Mouse (Mus musculus): ENCODE results near the gene Slc22a1. TPM values are rescaled to one million over a fixed set of nuclear protein-coding genes. Genes with fewer than 3 reads are reported as not detected.

Slc22a1 gene
- polyA plus RNA-seq, 1 experiment from 2014 or later: not detected

GRCm38 (mm10) chr17:12630976-12631730, 44.5 kb downstream of the Slc22a1 start:
- WGBS: 27% methylated on average over 6 of the region's 6 CpGs
- H3K4me1 ChIP-seq (replicated peaks; ENCODE audit: control insufficient read depth, insufficient read depth, low read length): no peaks in the 10 kb centered on the region; the same call in 1 of the 2 replicates
- DNase-seq (ENCODE audit: low spot score): peak; percentile 20

GRCm38 (mm10) chr17:12627983-12628382, 47.6 kb downstream of the Slc22a1 start:
- H3K27me3 ChIP-seq (ENCODE audit: control insufficient read depth, insufficient read depth, low read length): 0 out of 2 replicates have a peak, but pooled peaks cover 2% of the 10 kb centered on the region
- no peak overlapping the region for H3K4me2 ChIP-seq (replicated peaks; ENCODE audit: low read depth, low read length)
- H3K9ac ChIP-seq (ENCODE audit: low read depth, low read length): no peak overlapping the region
- H3K36me3 ChIP-seq (ENCODE audit: control insufficient read depth, insufficient read depth, low read length): no peaks in the 10 kb centered on the region
- H3K4me3 ChIP-seq (ENCODE audit: low read depth, low read length): no peak overlapping the region
- no peak overlapping the region for H3K27ac ChIP-seq (ENCODE audit: low read depth, low read length)
- no peak for DNase-seq (ENCODE audit: low spot score)
- ATAC-seq (ENCODE audit: low FRiP score): no peak
- H3K4me1 ChIP-seq (replicated peaks; ENCODE audit: control insufficient read depth, insufficient read depth, low read length): no peaks in the 10 kb centered on the region; the same call in 1 of the 2 replicates
- peaks cover 4% of the 10 kb centered on the region; the same call in 1 of the 2 replicates for H3K9me3 ChIP-seq (ENCODE audit: control insufficient read depth, low read length)
- 88% methylated on average over 4 of the region's 4 CpGs for WGBS

More at GRCm38 (mm10) chr17:12630976-12631730, 44.5 kb downstream of the Slc22a1 start:
- no peak overlapping the region for H3K9ac ChIP-seq (ENCODE audit: low read depth, low read length)
- no peak overlapping the region for H3K27ac ChIP-seq (ENCODE audit: low read depth, low read length)
- H3K27me3 ChIP-seq (ENCODE audit: control insufficient read depth, insufficient read depth, low read length): 0 out of 2 replicates have a peak, but pooled peaks cover 2% of the 10 kb centered on the region
- no peak overlapping the region for H3K4me3 ChIP-seq (ENCODE audit: low read depth, low read length)
- H3K36me3 ChIP-seq (ENCODE audit: control insufficient read depth, insufficient read depth, low read length): no peaks in the 10 kb centered on the region
- no peaks in the 10 kb centered on the region for H3K9me3 ChIP-seq (ENCODE audit: control insufficient read depth, low read length)
- no peak for ATAC-seq (ENCODE audit: low FRiP score)
- H3K4me2 ChIP-seq (replicated peaks; ENCODE audit: low read depth, low read length): no peak overlapping the region

GRCm38 (mm10) chr17:12619641-12620040, 56.0 kb downstream of the Slc22a1 start:
- no peaks in the 10 kb centered on the region for H3K36me3 ChIP-seq (ENCODE audit: control insufficient read depth, insufficient read depth, low read length)
- H3K4me2 ChIP-seq (replicated peaks; ENCODE audit: low read depth, low read length): no peak overlapping the region
- no peaks in the 10 kb centered on the region for H3K4me1 ChIP-seq (replicated peaks; ENCODE audit: control insufficient read depth, insufficient read depth, low read length)
- H3K4me3 ChIP-seq (ENCODE audit: low read depth, low read length): no peak overlapping the region
- DNase-seq (ENCODE audit: low spot score) (no peak), ATAC-seq (ENCODE audit: low FRiP score) (no peak)
- H3K27ac ChIP-seq (ENCODE audit: low read depth, low read length): no peak overlapping the region
- H3K9me3 ChIP-seq (ENCODE audit: control insufficient read depth, low read length): no peaks in the 10 kb centered on the region
- H3K27me3 ChIP-seq (ENCODE audit: control insufficient read depth, insufficient read depth, low read length): no peaks in the 10 kb centered on the region
- no peak overlapping the region for H3K9ac ChIP-seq (ENCODE audit: low read depth, low read length)
- 93% methylated on average over 2 of the region's 2 CpGs for WGBS

DNA sequence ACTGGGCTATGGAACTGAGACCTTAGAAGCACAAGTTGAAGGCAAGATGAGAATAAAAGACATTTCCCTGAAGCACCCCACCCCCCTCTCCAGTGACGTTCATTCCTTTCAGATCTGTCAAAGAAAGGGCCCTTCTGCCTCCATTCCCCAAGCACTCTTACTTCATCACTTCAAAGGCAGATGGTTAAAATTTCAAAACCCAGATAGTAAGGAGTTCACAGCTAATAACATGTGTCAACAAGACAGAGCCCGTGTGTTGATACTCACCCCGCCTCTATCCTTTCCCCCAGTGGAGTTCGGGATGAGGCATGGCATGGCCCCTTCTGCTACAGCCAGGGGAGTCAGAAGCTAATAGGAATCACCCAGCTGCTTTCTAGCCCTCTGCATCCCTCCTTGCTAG, 60.2 kb downstream of the Slc22a1 start:
- Histone ChIP-seq H3K9ac (ENCODE audit: low read depth, low read length) (no peak overlapping the region), H3K4me3 (ENCODE audit: low read depth, low read length) (no peak overlapping the region), H3K9me3 (ENCODE audit: control insufficient read depth, low read length) (no peaks in the 10 kb centered on the region), H3K36me3 (ENCODE audit: control insufficient read depth, insufficient read depth, low read length) (no peaks in the 10 kb centered on the region), H3K27me3 (ENCODE audit: control insufficient read depth, insufficient read depth, low read length) (no peaks in the 10 kb centered on the region), H3K4me1 (replicated peaks; ENCODE audit: control insufficient read depth, insufficient read depth, low read length) (no peaks in the 10 kb centered on the region), H3K4me2 (replicated peaks; ENCODE audit: low read depth, low read length) (no peak overlapping the region), H3K27ac (ENCODE audit: low read depth, low read length) (no peak overlapping the region)
- ATAC-seq (ENCODE audit: low FRiP score): no peak
- 69% methylated on average over 4 of the region's 4 CpGs for WGBS
- no peak for DNase-seq (ENCODE audit: low spot score)

DNA sequence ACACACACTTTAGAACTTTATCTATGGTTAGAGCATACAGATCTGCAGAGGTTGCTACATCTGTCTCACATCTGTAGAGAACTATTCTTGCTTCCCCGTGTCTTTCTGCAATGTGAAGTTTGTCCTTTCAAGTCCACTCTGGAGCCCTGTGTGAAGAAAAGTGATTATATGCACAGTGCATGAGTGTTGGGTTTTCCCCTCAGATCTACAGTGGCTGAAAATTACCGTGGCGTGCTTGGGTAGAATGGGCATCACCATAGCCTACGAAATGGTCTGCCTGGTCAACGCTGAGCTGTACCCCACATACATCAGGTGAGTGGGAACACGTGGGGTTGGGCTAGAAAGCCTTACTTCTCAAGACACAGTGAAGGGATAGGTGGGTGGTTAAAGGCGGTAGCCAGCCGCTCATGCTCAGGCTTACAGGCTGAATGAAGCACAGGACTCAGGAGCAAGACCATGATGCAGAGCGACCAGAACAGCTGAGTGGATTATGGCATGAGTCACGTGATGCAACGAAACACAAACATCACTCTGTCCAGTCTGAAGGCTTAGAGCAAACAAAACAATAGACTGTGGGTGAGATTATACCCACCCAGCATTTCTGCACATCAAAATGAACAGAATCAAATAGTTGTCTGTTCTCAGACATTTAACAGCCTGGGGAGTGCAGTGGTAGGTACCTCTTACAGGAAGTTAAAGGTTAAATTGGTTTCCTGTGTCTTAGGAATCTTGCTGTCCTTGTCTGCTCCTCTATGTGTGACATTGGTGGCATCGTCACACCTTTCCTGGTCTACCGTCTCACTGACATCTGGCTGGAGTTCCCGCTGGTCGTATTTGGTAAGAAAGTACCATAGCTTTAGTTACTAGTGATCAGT, 60.9 kb downstream of the Slc22a1 start:
- Histone ChIP-seq H3K4me3 (ENCODE audit: low read depth, low read length) (no peak overlapping the region), H3K4me2 (replicated peaks; ENCODE audit: low read depth, low read length) (no peak overlapping the region), H3K27me3 (ENCODE audit: control insufficient read depth, insufficient read depth, low read length) (no peaks in the 10 kb centered on the region), H3K27ac (ENCODE audit: low read depth, low read length) (no peak overlapping the region), H3K9ac (ENCODE audit: low read depth, low read length) (no peak overlapping the region), H3K36me3 (ENCODE audit: control insufficient read depth, insufficient read depth, low read length) (no peaks in the 10 kb centered on the region), H3K4me1 (replicated peaks; ENCODE audit: control insufficient read depth, insufficient read depth, low read length) (no peaks in the 10 kb centered on the region), H3K9me3 (ENCODE audit: control insufficient read depth, low read length) (no peaks in the 10 kb centered on the region)
- ATAC-seq (ENCODE audit: low FRiP score): no peak
- no peak for DNase-seq (ENCODE audit: low spot score)
- WGBS: 91% methylated on average over 15 of the region's 15 CpGs

- DNase-seq (ENCODE audit: low spot score) (no peak), ATAC-seq (ENCODE audit: low FRiP score) (no peak)
- Histone ChIP-seq H3K4me1 (replicated peaks; ENCODE audit: control insufficient read depth, insufficient read depth, low read length) (no peaks in the 10 kb centered on the region), H3K36me3 (ENCODE audit: control insufficient read depth, insufficient read depth, low read length) (no peaks in the 10 kb centered on the region), H3K27me3 (ENCODE audit: control insufficient read depth, insufficient read depth, low read length) (no peaks in the 10 kb centered on the region), H3K27ac (ENCODE audit: low read depth, low read length) (no peak overlapping the region), H3K4me3 (ENCODE audit: low read depth, low read length) (no peak overlapping the region), H3K9me3 (ENCODE audit: control insufficient read depth, low read length) (no peaks in the 10 kb centered on the region), H3K4me2 (replicated peaks; ENCODE audit: low read depth, low read length) (no peak overlapping the region), H3K9ac (ENCODE audit: low read depth, low read length) (no peak overlapping the region)
These were observed 68.4 kb downstream of the Slc22a1 start for GRCm38 (mm10) chr17:12607202-12607601.

DNA sequence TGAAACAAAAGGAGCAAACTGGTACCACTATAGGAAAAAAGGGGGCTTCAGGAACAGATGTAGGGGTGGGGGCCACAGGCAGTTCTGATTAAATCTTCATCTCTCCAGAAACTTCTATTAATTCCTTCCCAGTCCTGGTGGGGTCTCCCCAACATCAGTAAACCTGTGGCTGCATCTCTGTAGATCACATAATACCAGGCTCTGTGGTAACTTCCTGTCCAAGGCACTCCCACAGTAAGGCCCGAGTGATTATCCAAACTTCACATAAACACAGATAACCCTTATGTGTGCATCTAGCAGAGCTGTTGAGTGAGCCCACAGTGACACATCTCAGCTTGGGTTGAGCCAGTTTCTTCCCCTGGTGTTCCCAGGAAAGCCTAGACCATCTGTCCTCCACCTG, 69.0 kb downstream of the Slc22a1 start:
- no peaks in the 10 kb centered on the region for H3K36me3 ChIP-seq (ENCODE audit: control insufficient read depth, insufficient read depth, low read length)
- WGBS: 63% methylated on average over 1 of the region's 1 CpGs
- DNase-seq (ENCODE audit: low spot score) (no peak), ATAC-seq (ENCODE audit: low FRiP score) (no peak)
- H3K4me2 ChIP-seq (replicated peaks; ENCODE audit: low read depth, low read length): no peak overlapping the region
- no peaks in the 10 kb centered on the region for H3K9me3 ChIP-seq (ENCODE audit: control insufficient read depth, low read length)
- H3K4me1 ChIP-seq (replicated peaks; ENCODE audit: control insufficient read depth, insufficient read depth, low read length): no peaks in the 10 kb centered on the region
- no peak overlapping the region for H3K27ac ChIP-seq (ENCODE audit: low read depth, low read length)
- H3K4me3 ChIP-seq (ENCODE audit: low read depth, low read length): no peak overlapping the region
- H3K27me3 ChIP-seq (ENCODE audit: control insufficient read depth, insufficient read depth, low read length): no peaks in the 10 kb centered on the region
- no peak overlapping the region for H3K9ac ChIP-seq (ENCODE audit: low read depth, low read length)
